Mouse (Mus musculus): Measurements from ENCODE around the gene Btbd6. TPM values are rescaled to one million over a fixed set of nuclear protein-coding genes. Genes with fewer than 3 reads are reported as not detected.

Gene Btbd6
- polyA plus RNA-seq, 1 experiment from 2014 or later, result 13.5 TPM

- POLR2A ChIA-PET, result no interaction called here
- TF ChIP-seq CTCF (IDR thresholded peaks at IDR 0.05), result no peak
- CTCF ChIA-PET, result interaction anchor here (0.8 to 1.3 kb wide), 3 partner anchors 12 to 66 kb away, joined by 3 to 5 read pairs (median 5); partner anchors contain the start of gene Jag2
- in situ Hi-C loops (cut with MboI; ENCODE audit: low pct_unique_long_range_greater_than_20kb), result no loop called here
- ATAC-seq (no peak), DNase-seq (ENCODE audit: low read depth, low spot score) (no peak)
- no peaks in the 10 kb centered on the region for H3K27me3 ChIP-seq
Observed at GRCm38 (mm10) chr12:112941156-112941775, 35.0 kb upstream of the Btbd6 start.

- TF ChIP-seq CTCF (IDR thresholded peaks at IDR 0.05), result no peak
- H3K27me3 ChIP-seq, result no peaks in the 10 kb centered on the region
- DNase-seq (ENCODE audit: low read depth, low spot score) (no peak), ATAC-seq (peak; percentile 41)
- in situ Hi-C loops (cut with MboI; ENCODE audit: low pct_unique_long_range_greater_than_20kb), result no loop called here
- ChIA-PET CTCF (interaction anchor here (0.8 to 1.3 kb wide), 3 partner anchors 13 to 67 kb away, joined by 3 to 5 read pairs (median 5); partner anchors contain the start of gene Jag2), POLR2A (no interaction called here)
Observed at GRCm38 (mm10) chr12:112941776-112942713, 34.2 kb upstream of the Btbd6 start, which contains the start of gene Nudt14. Nudt14 (minus strand) TSS chr12:112942124.

- no peak for ATAC-seq
- TF ChIP-seq CTCF (IDR thresholded peaks at IDR 0.05), result no peak
- DNase-seq (ENCODE audit: low read depth, low spot score), result no peak
- H3K27me3 ChIP-seq, result no peaks in the 10 kb centered on the region
- POLR2A ChIA-PET, result no interaction called here
- CTCF ChIA-PET, result no interaction called here
- in situ Hi-C loops (cut with MboI; ENCODE audit: low pct_unique_long_range_greater_than_20kb), result no loop called here
Observed at GRCm38 (mm10) chr12:112943669-112944068, 32.6 kb upstream of the Btbd6 start.

- DNase-seq (ENCODE audit: low read depth, low spot score) (no peak), ATAC-seq (no peak)
- POLR2A ChIA-PET, result interaction anchor here (0.8 kb wide), 1 partner anchor 24 kb away, joined by 3 read pairs; no protein-coding TSS in a partner anchor
- no peak for TF ChIP-seq CTCF (IDR thresholded peaks at IDR 0.05)
- CTCF ChIA-PET, result interaction anchor here (1.0 to 3.0 kb wide), 3 partner anchors 9 to 76 kb away, joined by 4 to 12 read pairs (median 5); no protein-coding TSS in a partner anchor
- no peaks in the 10 kb centered on the region for H3K27me3 ChIP-seq
- in situ Hi-C loops (cut with MboI; ENCODE audit: low pct_unique_long_range_greater_than_20kb), result no loop called here
Observed at GRCm38 (mm10) chr12:112947307-112947706, 29.0 kb upstream of the Btbd6 start.

- POLR2A ChIA-PET, result no interaction called here
- no peak for TF ChIP-seq CTCF (IDR thresholded peaks at IDR 0.05)
- no peak for DNase-seq (ENCODE audit: low read depth, low spot score)
- peak; percentile 57 for ATAC-seq
- in situ Hi-C loops (cut with MboI; ENCODE audit: low pct_unique_long_range_greater_than_20kb), result no loop called here
- CTCF ChIA-PET, result interaction anchor here (1.3 to 1.7 kb wide), 3 partner anchors 8 to 39 kb away, joined by 3 read pairs; no protein-coding TSS in a partner anchor
- no peaks in the 10 kb centered on the region for H3K27me3 ChIP-seq
Observed at GRCm38 (mm10) chr12:112950040-112950760, 26.1 kb upstream of the Btbd6 start.

- ATAC-seq (no peak), DNase-seq (ENCODE audit: low read depth, low spot score) (no peak)
- TF ChIP-seq CTCF (IDR thresholded peaks at IDR 0.05), result no peak
- in situ Hi-C loops (cut with MboI; ENCODE audit: low pct_unique_long_range_greater_than_20kb), result no loop called here
- CTCF ChIA-PET, result interaction anchor here (1.7 kb wide), 1 partner anchor 8 kb away, joined by 3 read pairs; no protein-coding TSS in a partner anchor
- POLR2A ChIA-PET, result no interaction called here
- no peaks in the 10 kb centered on the region for H3K27me3 ChIP-seq
Observed at GRCm38 (mm10) chr12:112950761-112951129, 25.5 kb upstream of the Btbd6 start.

GRCm38 (mm10) chr12:112951150-112951842 is 25.0 kb upstream of the Btbd6 start:
- ChIA-PET CTCF (no interaction called here), POLR2A (no interaction called here)
- ATAC-seq, result no peak
- DNase-seq (ENCODE audit: low read depth, low spot score), result no peak
- no peaks in the 10 kb centered on the region for H3K27me3 ChIP-seq
- TF ChIP-seq CTCF (IDR thresholded peaks at IDR 0.05), result no peak
- in situ Hi-C loops (cut with MboI; ENCODE audit: low pct_unique_long_range_greater_than_20kb), result no loop called here

GRCm38 (mm10) chr12:112952433-112952832 is 23.8 kb upstream of the Btbd6 start:
- H3K27me3 ChIP-seq, result no peaks in the 10 kb centered on the region
- no peak for TF ChIP-seq CTCF (IDR thresholded peaks at IDR 0.05)
- peak; percentile 54 for DNase-seq (ENCODE audit: low read depth, low spot score)

GRCm38 (mm10) chr12:112952926-112953565 is 23.2 kb upstream of the Btbd6 start:
- no peak for TF ChIP-seq CTCF (IDR thresholded peaks at IDR 0.05)
- in situ Hi-C loops (cut with MboI; ENCODE audit: low pct_unique_long_range_greater_than_20kb), result no loop called here
- ChIA-PET POLR2A (no interaction called here), CTCF (interaction anchor here (1.4 kb wide), 1 partner anchor 80 kb away, joined by 3 read pairs; no protein-coding TSS in a partner anchor)
- H3K27me3 ChIP-seq, result no peaks in the 10 kb centered on the region
- ATAC-seq, result no peak
- DNase-seq (ENCODE audit: low read depth, low spot score), result no peak

More at GRCm38 (mm10) chr12:112952433-112952832, 23.8 kb upstream of the Btbd6 start:
- in situ Hi-C loops (cut with MboI; ENCODE audit: low pct_unique_long_range_greater_than_20kb), result no loop called here
- ChIA-PET POLR2A (no interaction called here), CTCF (interaction anchor here (1.4 kb wide), 1 partner anchor 79 kb away, joined by 3 read pairs; no protein-coding TSS in a partner anchor)
- peak; percentile 45 for ATAC-seq
